Mouse (Mus musculus): Measurements from ENCODE around the gene Abhd17a. TPM values are rescaled to one million over a fixed set of nuclear protein-coding genes. Genes with fewer than 3 reads are reported as not detected.
"Not testable (repeated sequence)": the region's sequence is repeated elsewhere in the genome, so short reads cannot be mapped to it uniquely, and the experiment has no call there.

Gene Abhd17a
- total and polyA plus RNA-seq, 3 experiments = 86.5 to 625 (median 104) TPM

GRCm38 (mm10) chr10:80609269-80609924 is 19.3 kb upstream of the Abhd17a start:
- no peak for DNase-seq

- DNase-seq = no peak
Observed at GRCm38 (mm10) chr10:80608435-80608834, 18.3 kb upstream of the Abhd17a start.

GRCm38 (mm10) chr10:80606737-80607350 is 16.7 kb upstream of the Abhd17a start:
- DNase-seq = no peak

GRCm38 (mm10) chr10:80606306-80606705 is 16.2 kb upstream of the Abhd17a start:
- DNase-seq = no peak

GRCm38 (mm10) chr10:80605721-80606120 is 15.6 kb upstream of the Abhd17a start, which contains the start of gene Gm49322:
Gene Gm49322 (plus strand): TSS chr10:80606021.
- not testable (repeated sequence) for DNase-seq

- DNase-seq = no peak
Observed at GRCm38 (mm10) chr10:80604988-80605387, 14.8 kb upstream of the Abhd17a start.

- no peak for DNase-seq
Observed at GRCm38 (mm10) chr10:80604001-80604509, 13.9 kb upstream of the Abhd17a start.

GRCm38 (mm10) chr10:80603364-80603763 is 13.2 kb upstream of the Abhd17a start:
- DNase-seq = no peak

- peak; percentile 97 for DNase-seq
Observed at GRCm38 (mm10) chr10:80602698-80603325, 12.7 kb upstream of the Abhd17a start, which contains the start of the genes Scamp4 and Adat3. Gene Scamp4 (plus strand): TSS chr10:80602872. Gene Adat3 (plus strand): TSS chr10:80602880.

- no peak for DNase-seq
Observed at GRCm38 (mm10) chr10:80596318-80596717, 6.2 kb upstream of the Abhd17a start.

GRCm38 (mm10) chr10:80589127-80589878 is 838 bp downstream of the Abhd17a start:
- DNase-seq = peak; percentile 52

GRCm38 (mm10) chr10:80587305-80587657 is 2.9 kb downstream of the Abhd17a start:
- peak; percentile 43 for DNase-seq

- no peak for DNase-seq
Observed at GRCm38 (mm10) chr10:80586407-80587304, 3.5 kb downstream of the Abhd17a start.

GRCm38 (mm10) chr10:80585581-80585980 is 4.6 kb downstream of the Abhd17a start:
- DNase-seq = no peak

GRCm38 (mm10) chr10:80584642-80585552 is 5.2 kb downstream of the Abhd17a start:
- no peak for DNase-seq

- no peak for DNase-seq
Observed at GRCm38 (mm10) chr10:80584045-80584488, 6.1 kb downstream of the Abhd17a start.

GRCm38 (mm10) chr10:80583047-80583446 is 7.1 kb downstream of the Abhd17a start:
- DNase-seq = no peak

GRCm38 (mm10) chr10:80578911-80579310 is 11.2 kb downstream of the Abhd17a start:
- peak; percentile 71 for DNase-seq

- DNase-seq = peak; percentile 91
Observed at GRCm38 (mm10) chr10:80578131-80578750, 11.9 kb downstream of the Abhd17a start.

Data from adrenal gland, adult 2 months (tissue).